Mouse (Mus musculus) embryonic stem cell, embryonic (primary cell): ENCODE measurements around the gene Jak1.

Source experiments
- CTCF ChIA-PET, 4 experiments: fragments of 300-600 bp in 2 of 4; fragments of 350-600 bp in 2 of 4; sonication (Branson Sonifier 250); formaldehyde crosslinking; loops; one replicate each; lab custom pipeline; 2022; ENCODE audit warnings: inconsistent platforms in 2 of 4; lab: Charles Lee
- POLR2A ChIA-PET, 4 experiments: fragments of 300-600 bp in 2 of 4; fragments of 350-600 bp in 2 of 4; sonication (Branson Sonifier 250); formaldehyde crosslinking; loops; one replicate each; lab custom pipeline; 2022; ENCODE audit warnings: antibody characterized with exemption in 4 of 4, inconsistent platforms in 1 of 4; lab: Charles Lee

Jak1 gene

GRCm38 (mm10) chr4:101182603-101183011, 82.5 kb downstream of the Jak1 start:
- ChIA-PET CTCF (no interaction called here), POLR2A (interaction anchor here in 1 of 4 experiments (0.6 kb wide), 1 partner anchor 14 kb away, joined by 3 read pairs; no protein-coding TSS in a partner anchor)

- POLR2A ChIA-PET: interaction anchor here in 1 of 4 experiments (0.7 kb wide), 1 partner anchor 9 kb away, joined by 3 read pairs; no protein-coding TSS in a partner anchor
- CTCF ChIA-PET: no interaction called here
Observed at GRCm38 (mm10) chr4:101180681-101181080, 84.4 kb downstream of the Jak1 start.

GRCm38 (mm10) chr4:101179836-101180235, 85.2 kb downstream of the Jak1 start:
- ChIA-PET CTCF (no interaction called here), POLR2A (interaction anchor here in 2 of 4 experiments (0.6 to 1.1 kb wide), 2 partner anchors 175 to 178 kb away, joined by 3 to 4 read pairs; no protein-coding TSS in a partner anchor)

GRCm38 (mm10) chr4:101179076-101179475, 86.0 kb downstream of the Jak1 start:
- CTCF ChIA-PET: no interaction called here

GRCm38 (mm10) chr4:101177796-101178195, 87.3 kb downstream of the Jak1 start:
- CTCF ChIA-PET: no interaction called here
- POLR2A ChIA-PET: no interaction called here

More at GRCm38 (mm10) chr4:101179076-101179475, 86.0 kb downstream of the Jak1 start:
- POLR2A ChIA-PET: interaction anchor here in 1 of 4 experiments (1.1 kb wide), 1 partner anchor 178 kb away, joined by 3 read pairs; no protein-coding TSS in a partner anchor

- ChIA-PET CTCF (no interaction called here), POLR2A (no interaction called here)
Observed at GRCm38 (mm10) chr4:101176123-101176522, 89.0 kb downstream of the Jak1 start.

GRCm38 (mm10) chr4:101174916-101175625, 90.0 kb downstream of the Jak1 start:
- POLR2A ChIA-PET: no interaction called here
- CTCF ChIA-PET: no interaction called here

GRCm38 (mm10) chr4:101172738-101173137, 92.3 kb downstream of the Jak1 start:
- CTCF ChIA-PET: no interaction called here
- POLR2A ChIA-PET: no interaction called here

- CTCF ChIA-PET: interaction anchor here in 3 of 4 experiments (0.5 to 1.1 kb wide), 8 partner anchors 11 to 829 kb away, joined by 3 to 7 read pairs (median 3); partner anchors contain the start of gene Raver2 (in 1 of the 3)
- POLR2A ChIA-PET: interaction anchor here in 1 of 4 experiments (0.5 kb wide), 1 partner anchor 15 kb away, joined by 3 read pairs; no protein-coding TSS in a partner anchor
Observed at GRCm38 (mm10) chr4:101168189-101168778, 96.8 kb downstream of the Jak1 start.

GRCm38 (mm10) chr4:101167777-101168176, 97.3 kb downstream of the Jak1 start:
- POLR2A ChIA-PET: no interaction called here
- CTCF ChIA-PET: interaction anchor here in 3 of 4 experiments (0.5 to 1.4 kb wide), 7 partner anchors 10 to 356 kb away, joined by 3 to 7 read pairs (median 3); partner anchors contain the start of gene Raver2 (in 1 of the 3)

- POLR2A ChIA-PET: interaction anchor here in 1 of 4 experiments (0.9 kb wide), 1 partner anchor 21 kb away, joined by 3 read pairs; no protein-coding TSS in a partner anchor
- CTCF ChIA-PET: interaction anchor here in 2 of 4 experiments (0.5 to 0.6 kb wide), 2 partner anchors 18 to 256 kb away, joined by 3 read pairs; no protein-coding TSS in a partner anchor
Observed at GRCm38 (mm10) chr4:101165776-101166175, 99.3 kb downstream of the Jak1 start.

- POLR2A ChIA-PET: interaction anchor here in 1 of 4 experiments (0.9 kb wide), 1 partner anchor 22 kb away, joined by 3 read pairs; no protein-coding TSS in a partner anchor
Observed at GRCm38 (mm10) chr4:101164673-101165072, 100.4 kb downstream of the Jak1 start.

GRCm38 (mm10) chr4:101164189-101164588, 100.9 kb downstream of the Jak1 start:
- CTCF ChIA-PET: no interaction called here
- POLR2A ChIA-PET: no interaction called here

More at GRCm38 (mm10) chr4:101164673-101165072, 100.4 kb downstream of the Jak1 start:
- CTCF ChIA-PET: interaction anchor here in 1 of 4 experiments (0.5 kb wide), 1 partner anchor 98 kb away, joined by 4 read pairs; no protein-coding TSS in a partner anchor

- CTCF ChIA-PET: interaction anchor here in 1 of 4 experiments (2.2 kb wide), 1 partner anchor 14 kb away, joined by 10 read pairs; no protein-coding TSS in a partner anchor
- POLR2A ChIA-PET: no interaction called here
Observed at GRCm38 (mm10) chr4:101160821-101161220, 104.3 kb downstream of the Jak1 start.

GRCm38 (mm10) chr4:101159191-101159764, 105.8 kb downstream of the Jak1 start:
- ChIA-PET POLR2A (interaction anchor here in 1 of 4 experiments (0.5 kb wide), 1 partner anchor 464 kb away, joined by 3 read pairs; no protein-coding TSS in a partner anchor), CTCF (interaction anchor here in 2 of 4 experiments (0.6 to 2.2 kb wide), 3 partner anchors 12 to 294 kb away, joined by 3 to 10 read pairs (median 4); no protein-coding TSS in a partner anchor)

GRCm38 (mm10) chr4:101158282-101158681, 106.8 kb downstream of the Jak1 start:
- ChIA-PET CTCF (interaction anchor here in 3 of 4 experiments (0.7 to 1.0 kb wide), 4 partner anchors 10 to 12 kb away, joined by 3 read pairs; no protein-coding TSS in a partner anchor), POLR2A (interaction anchor here in 2 of 4 experiments (0.5 to 1.2 kb wide), 5 partner anchors 10 to 279 kb away, joined by 3 to 5 read pairs (median 3); no protein-coding TSS in a partner anchor)

GRCm38 (mm10) chr4:101157476-101157875, 107.6 kb downstream of the Jak1 start:
- ChIA-PET POLR2A (interaction anchor here in 1 of 4 experiments (1.2 kb wide), 1 partner anchor 12 kb away, joined by 4 read pairs; no protein-coding TSS in a partner anchor), CTCF (interaction anchor here in 2 of 4 experiments (0.7 to 1.3 kb wide), 4 partner anchors 10 to 11 kb away, joined by 3 read pairs; no protein-coding TSS in a partner anchor)

- CTCF ChIA-PET: interaction anchor here in 1 of 4 experiments (1.0 to 1.5 kb wide), 3 partner anchors 8 to 12 kb away, joined by 3 to 7 read pairs (median 3); no protein-coding TSS in a partner anchor
- POLR2A ChIA-PET: interaction anchor here in 2 of 4 experiments (0.9 to 1.2 kb wide), 2 partner anchors 109 to 177 kb away, joined by 3 to 7 read pairs; partner anchors contain the start of gene Jak1 (in 1 of the 2)
Observed at GRCm38 (mm10) chr4:101155541-101155940, 109.5 kb downstream of the Jak1 start.
